Mouse (Mus musculus) ES-Bruce4 (cell line): ENCODE data around the gene Golt1a.

Experiments
- CTCF ChIP-seq: IDR thresholded peaks from one replicate; pipeline ENCODE4 v1.8.1; 2011; ENCODE audit warnings: low read depth, low read length
- EP300 ChIP-seq: IDR thresholded peaks from 2 replicates; pipeline ENCODE4 v1.6.1; 2011; ENCODE audit warnings: low read depth, low read length; ENCODE audit not compliant: insufficient read depth
- POLR2A ChIP-seq: IDR thresholded peaks from one replicate; pipeline ENCODE4 v1.8.1; 2011; ENCODE audit warnings: low read length; ENCODE audit not compliant: insufficient read depth

DNA sequence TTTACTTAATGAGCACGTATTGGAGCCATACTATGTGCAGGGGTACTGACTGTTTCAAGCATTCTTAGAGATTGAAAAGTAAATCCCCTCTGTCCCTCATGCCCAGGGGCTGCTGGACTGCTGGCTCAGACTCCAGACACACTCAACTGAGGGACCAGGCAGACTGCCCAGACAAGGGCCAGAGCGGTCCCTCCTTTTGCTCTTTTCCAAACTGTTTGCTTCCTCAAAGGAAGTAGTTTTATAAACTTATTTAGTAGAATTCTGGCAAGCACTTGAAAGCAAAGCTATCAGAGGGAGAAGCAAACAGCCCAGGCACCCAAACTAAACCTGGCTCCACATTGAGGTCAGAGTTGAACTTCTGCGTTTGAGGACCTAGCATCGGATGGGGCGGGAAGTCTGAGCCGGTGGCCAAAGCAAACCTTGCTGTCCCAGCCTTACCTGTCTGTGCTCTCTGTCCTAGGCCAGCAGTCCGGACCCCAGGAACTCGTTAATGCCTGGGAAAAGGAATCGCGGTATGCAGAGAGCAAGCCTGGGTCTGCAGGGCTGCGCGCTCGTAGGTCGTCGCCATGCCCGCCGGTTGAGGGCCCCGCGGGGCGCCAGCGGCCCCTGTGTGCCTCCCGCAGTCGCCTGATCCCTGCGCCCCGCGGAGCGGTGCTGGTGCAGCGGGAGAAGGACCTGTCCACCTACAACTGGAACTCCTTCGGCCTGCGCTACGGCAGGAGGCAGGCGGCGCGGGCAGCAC is 19.5 kb downstream of the Golt1a start:
- no peak for TF ChIP-seq CTCF
- no peak for TF ChIP-seq EP300
- no peak for TF ChIP-seq POLR2A
